ENCODE assay signal across 13 mouse cellular contexts in genomic region chr13:101696827-101697226, GRCm38 (mm10).
DNase-seq lines count a peak whose midpoint lies in the region; ATAC-seq lines count a peak whose summit lies in the region.
"Had no signal": no experiment of that assay in that cellular context is flagged by ENCODE, and none has a peak within 500 bp of the region (broad histone marks: within the 10 kb centered on the region; RNA-seq: fewer than 3 reads in every experiment).

No protein-coding gene starts in this region.

- no peak overlapping the region for H3K4me3 ChIP-seq in limb, embryonic 15.5 days
- no peak overlapping the region for H3K4me3 ChIP-seq in limb, embryonic 10.5 days
- no peak overlapping the region for H3K4me3 ChIP-seq in stomach, embryonic 14.5 days (ENCODE audit: low read depth, low read length)
- no peak overlapping the region for H3K4me3 ChIP-seq in forebrain, embryonic 16.5 days (replicated peaks; ENCODE audit: low read length)
- no peak overlapping the region for H3K4me3 ChIP-seq in forebrain, embryonic 15.5 days
- H3K4me3 ChIP-seq in forebrain, embryonic 12.5 days (replicated peaks), result no peak overlapping the region
- H3K4me3 ChIP-seq: midbrain, embryonic 12.5 days; neural tube, embryonic 15.5 days had no signal

- 41% methylated on average over 7 of the region's 7 CpGs for WGBS in limb, embryonic 15.5 days
- WGBS in limb, embryonic 10.5 days, result 76% methylated on average over 7 of the region's 7 CpGs
- 60% methylated on average over 7 of the region's 7 CpGs for WGBS in stomach, embryonic 14.5 days
- 75% methylated on average over 7 of the region's 7 CpGs for WGBS in forebrain, embryonic 16.5 days
- 71% methylated on average over 7 of the region's 7 CpGs for WGBS in forebrain, embryonic 15.5 days
- WGBS in forebrain, embryonic 12.5 days, result 73% methylated on average over 7 of the region's 7 CpGs

- H3K27ac ChIP-seq in limb, embryonic 15.5 days, result peak overlapping the region; percentile 57; the same call in 1 of the 2 replicates
- H3K27ac ChIP-seq in limb, embryonic 10.5 days, result no peak overlapping the region
- peak overlapping the region; percentile 15; the same call in 1 of the 2 replicates for H3K27ac ChIP-seq in stomach, embryonic 14.5 days (ENCODE audit: low read length)
- no peak overlapping the region for H3K27ac ChIP-seq in forebrain, embryonic 16.5 days (ENCODE audit: low read length)
- no peak overlapping the region for H3K27ac ChIP-seq in forebrain, embryonic 15.5 days (replicated peaks)
- H3K27ac ChIP-seq in forebrain, embryonic 12.5 days, result no peak overlapping the region
- H3K27ac ChIP-seq: hindbrain, postnatal 0 days; liver, embryonic 14.5 days; midbrain, embryonic 12.5 days; neural tube, embryonic 15.5 days had no signal

- peaks cover 48% of the 10 kb centered on the region for H3K4me1 ChIP-seq in limb, embryonic 15.5 days
- peaks cover 54% of the 10 kb centered on the region for H3K4me1 ChIP-seq in limb, embryonic 10.5 days
- H3K4me1 ChIP-seq in stomach, embryonic 14.5 days (ENCODE audit: control insufficient read depth, insufficient read depth, low read length), result peaks cover 27% of the 10 kb centered on the region; the same call in 1 of the 2 replicates
- H3K4me1 ChIP-seq in forebrain, embryonic 16.5 days (replicated peaks; ENCODE audit: control insufficient read depth, insufficient read depth, low read length), result peaks cover 26% of the 10 kb centered on the region
- peaks cover 34% of the 10 kb centered on the region for H3K4me1 ChIP-seq in forebrain, embryonic 15.5 days
- peaks cover 34% of the 10 kb centered on the region for H3K4me1 ChIP-seq in forebrain, embryonic 12.5 days

- DNase-seq in limb, embryonic 10.5 days (ENCODE audit: low spot score), result no peak
- peak; percentile 85 for DNase-seq in CD4-positive helper T cell, adult 2 months (ENCODE audit: low read depth, low spot score)
- DNase-seq in induced T-regulatory cell, adult 2 months (ENCODE audit: low read depth), result peak; percentile 89
- DNase-seq: right cerebral cortex, postnatal 14 days had no signal

- H3K36me3 ChIP-seq in limb, embryonic 15.5 days, result peaks cover 19% of the 10 kb centered on the region
- 0 out of 2 replicates have a peak, but pooled peaks cover 5% of the 10 kb centered on the region for H3K36me3 ChIP-seq in limb, embryonic 10.5 days
- peaks cover 16% of the 10 kb centered on the region for H3K36me3 ChIP-seq in stomach, embryonic 14.5 days (ENCODE audit: control insufficient read depth, insufficient read depth, low read length)
- H3K36me3 ChIP-seq in forebrain, embryonic 16.5 days (ENCODE audit: control insufficient read depth, insufficient read depth), result no peaks in the 10 kb centered on the region
- peaks cover 5% of the 10 kb centered on the region; the same call in 1 of the 2 replicates for H3K36me3 ChIP-seq in forebrain, embryonic 15.5 days
- 0 out of 2 replicates have a peak, but pooled peaks cover 2% of the 10 kb centered on the region for H3K36me3 ChIP-seq in forebrain, embryonic 12.5 days (replicated peaks)
- H3K36me3 ChIP-seq: midbrain, embryonic 12.5 days had no signal

- H3K4me2 ChIP-seq in limb, embryonic 15.5 days, result no peak overlapping the region
- no peak overlapping the region for H3K4me2 ChIP-seq in stomach, embryonic 14.5 days (replicated peaks; ENCODE audit: low read depth, low read length)
- no peak overlapping the region for H3K4me2 ChIP-seq in forebrain, embryonic 16.5 days (ENCODE audit: low read length)
- no peak overlapping the region for H3K4me2 ChIP-seq in forebrain, embryonic 15.5 days (replicated peaks)
- no peak overlapping the region for H3K4me2 ChIP-seq in forebrain, embryonic 12.5 days
- H3K4me2 ChIP-seq: midbrain, embryonic 12.5 days; neural tube, embryonic 15.5 days had no signal

- H3K9me3 ChIP-seq in limb, embryonic 15.5 days, result no peaks in the 10 kb centered on the region
- H3K9me3 ChIP-seq in limb, embryonic 10.5 days (replicated peaks), result no peaks in the 10 kb centered on the region
- no peaks in the 10 kb centered on the region for H3K9me3 ChIP-seq in stomach, embryonic 14.5 days (ENCODE audit: control insufficient read depth, low read depth, low read length)
- no peaks in the 10 kb centered on the region for H3K9me3 ChIP-seq in forebrain, embryonic 16.5 days (ENCODE audit: control insufficient read depth, low read length)
- no peaks in the 10 kb centered on the region for H3K9me3 ChIP-seq in forebrain, embryonic 15.5 days
- no peaks in the 10 kb centered on the region for H3K9me3 ChIP-seq in forebrain, embryonic 12.5 days
- H3K9me3 ChIP-seq: midbrain, embryonic 12.5 days; neural tube, embryonic 15.5 days had no signal

- no peaks in the 10 kb centered on the region for H3K27me3 ChIP-seq in limb, embryonic 15.5 days
- peaks cover 27% of the 10 kb centered on the region for H3K27me3 ChIP-seq in limb, embryonic 10.5 days (ENCODE audit: low read depth, poor library complexity, severe bottlenecking)
- H3K27me3 ChIP-seq in stomach, embryonic 14.5 days (ENCODE audit: control insufficient read depth, insufficient read depth, low read length), result no peaks in the 10 kb centered on the region
- H3K27me3 ChIP-seq in forebrain, embryonic 16.5 days (replicated peaks; ENCODE audit: control insufficient read depth, insufficient read depth, low read length), result no peaks in the 10 kb centered on the region
- H3K27me3 ChIP-seq in forebrain, embryonic 15.5 days, result no peaks in the 10 kb centered on the region
- H3K27me3 ChIP-seq in forebrain, embryonic 12.5 days, result 0 out of 2 replicates have a peak, but pooled peaks cover 2% of the 10 kb centered on the region
- H3K27me3 ChIP-seq: neural tube, embryonic 15.5 days had no signal

- no peak overlapping the region for H3K9ac ChIP-seq in limb, embryonic 15.5 days
- H3K9ac ChIP-seq in stomach, embryonic 14.5 days (replicated peaks; ENCODE audit: low read depth, low read length), result no peak overlapping the region
- H3K9ac ChIP-seq in forebrain, embryonic 16.5 days (replicated peaks; ENCODE audit: low read depth, low read length), result no peak overlapping the region
- no peak overlapping the region for H3K9ac ChIP-seq in forebrain, embryonic 15.5 days (replicated peaks)
- H3K9ac ChIP-seq in forebrain, embryonic 12.5 days, result no peak overlapping the region
- H3K9ac ChIP-seq: liver, embryonic 14.5 days; midbrain, embryonic 12.5 days; neural tube, embryonic 15.5 days had no signal

- ATAC-seq in limb, embryonic 15.5 days (ENCODE audit: insufficient number of reproducible peaks, low FRiP score, low TSS enrichment, low read depth), result no peak
- ATAC-seq in stomach, embryonic 14.5 days (ENCODE audit: insufficient number of reproducible peaks, insufficient read depth, low FRiP score, low read depth), result no peak
- no peak for ATAC-seq in forebrain, embryonic 16.5 days
- ATAC-seq in forebrain, embryonic 15.5 days (replicated peaks), result no peak
- no peak for ATAC-seq in forebrain, embryonic 12.5 days (ENCODE audit: low FRiP score)
- ATAC-seq: hindbrain, postnatal 0 days had no signal

Comparison
In these comparisons a context has a peak if more than half of its experiments do, and no peak if none do; other contexts are left out.
1. H3K27ac ChIP-seq: peak in limb, embryonic 15.5 days (single experiment) and stomach, embryonic 14.5 days (single experiment); none in limb, embryonic 10.5 days (single experiment), forebrain, embryonic 16.5 days (single experiment), forebrain, embryonic 15.5 days (single experiment) and forebrain, embryonic 12.5 days (single experiment).